Mouse (Mus musculus) mouse trophoblast stem cell (cell line): ENCODE measurements around the gene Sema3b.

Source experiments
- in situ Hi-C, 2 experiments: fragments of 300-500 bp; cut with MseI, MboI; formaldehyde crosslinking; loops; 2 replicates in 1 of 2; 3 replicates in 1 of 2; pipeline ENCODE4 v1.15.1; 2025

The Sema3b gene

DNA sequence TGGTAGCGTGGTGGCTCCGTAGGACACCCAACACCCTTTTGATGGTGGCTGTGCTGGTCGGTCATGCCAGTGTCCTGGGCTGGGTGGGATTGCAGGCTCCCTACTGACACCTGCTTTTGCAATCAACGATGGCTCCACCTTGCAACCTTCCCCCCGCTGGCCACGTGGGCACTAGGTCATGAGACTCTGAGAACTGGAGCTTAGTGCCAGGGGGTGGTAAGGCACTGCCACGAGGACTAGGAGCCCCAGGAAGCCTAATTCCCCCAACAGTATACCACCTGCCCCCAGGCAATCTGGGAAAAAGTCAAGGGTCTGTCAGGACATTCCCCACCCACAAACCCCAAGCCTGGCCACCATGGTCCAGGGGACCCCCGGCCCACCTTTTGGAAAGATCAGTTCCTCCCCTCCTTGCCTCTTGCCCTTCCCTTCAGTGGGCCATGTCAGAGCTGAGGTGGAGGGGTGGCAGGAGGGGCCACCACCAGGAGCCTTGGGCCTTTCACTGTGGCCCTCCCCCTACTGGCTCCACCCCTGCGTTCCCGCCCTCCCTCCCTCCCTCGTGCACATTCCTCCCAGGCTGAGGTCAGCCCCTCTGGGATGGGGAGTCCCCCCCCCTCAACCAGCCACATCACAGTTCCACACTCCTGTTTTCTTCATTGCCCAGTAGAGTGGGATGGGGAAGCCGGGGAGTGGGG is at the start of gene Sema3b:
Gene Sema3b, minus strand, starts transcription at position 489 of the 692 bp plus-strand sequence.
- in situ Hi-C loops = no loop called here

GRCm38 (mm10) chr9:107658096-107658495 is 49.1 kb upstream of the Sema3b start:
- in situ Hi-C loops = no loop called here

DNA sequence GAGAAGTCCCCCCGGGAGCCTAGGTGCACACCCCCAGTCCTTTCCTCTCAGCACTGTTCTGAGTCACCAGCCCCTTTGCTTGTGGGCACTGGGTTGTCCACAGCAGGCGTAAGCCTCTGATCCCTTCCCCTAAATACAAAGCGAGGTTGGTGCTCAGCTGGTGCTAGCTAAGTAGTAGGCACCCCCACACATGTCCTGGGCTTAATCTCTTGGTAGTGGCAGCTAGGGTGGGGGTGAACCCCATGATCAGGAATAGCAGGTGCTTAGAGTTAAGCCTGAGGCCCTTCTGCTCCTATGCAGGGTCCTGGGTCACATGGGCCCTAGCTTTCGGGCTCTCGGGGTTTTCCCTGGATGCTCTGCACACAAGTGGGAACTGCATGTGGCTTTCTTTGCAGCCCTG is 48.1 kb upstream of the Sema3b start:
- in situ Hi-C loops = no loop called here

- in situ Hi-C loops = no loop called here
Observed at GRCm38 (mm10) chr9:107654585-107654984, 45.6 kb upstream of the Sema3b start.

- in situ Hi-C loops = no loop called here
Observed at GRCm38 (mm10) chr9:107653474-107653873, 44.4 kb upstream of the Sema3b start.

GRCm38 (mm10) chr9:107650708-107651481 is 41.9 kb upstream of the Sema3b start:
- in situ Hi-C loops = no loop called here

- in situ Hi-C loops = no loop called here
Observed at GRCm38 (mm10) chr9:107650225-107650624, 41.2 kb upstream of the Sema3b start.

DNA sequence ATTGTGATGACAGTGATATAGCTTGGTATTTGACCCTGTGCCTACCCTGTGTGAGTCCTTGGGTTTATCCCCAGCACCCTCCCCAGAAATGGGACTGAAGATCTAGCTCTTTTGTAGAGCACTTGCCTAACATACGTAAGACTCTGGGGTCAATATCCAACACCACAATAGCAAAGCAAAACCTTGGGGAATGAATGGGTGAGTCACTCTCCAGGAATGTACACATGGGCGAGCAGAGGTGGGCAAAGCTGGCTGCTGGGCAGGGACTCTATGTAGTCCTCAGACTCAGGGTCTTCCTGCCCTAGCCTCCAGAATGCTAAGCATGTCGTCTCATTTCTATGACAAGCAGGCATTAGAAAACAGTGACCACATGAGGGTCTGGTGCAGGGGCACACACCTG is 39.7 kb upstream of the Sema3b start:
- in situ Hi-C loops = no loop called here

DNA sequence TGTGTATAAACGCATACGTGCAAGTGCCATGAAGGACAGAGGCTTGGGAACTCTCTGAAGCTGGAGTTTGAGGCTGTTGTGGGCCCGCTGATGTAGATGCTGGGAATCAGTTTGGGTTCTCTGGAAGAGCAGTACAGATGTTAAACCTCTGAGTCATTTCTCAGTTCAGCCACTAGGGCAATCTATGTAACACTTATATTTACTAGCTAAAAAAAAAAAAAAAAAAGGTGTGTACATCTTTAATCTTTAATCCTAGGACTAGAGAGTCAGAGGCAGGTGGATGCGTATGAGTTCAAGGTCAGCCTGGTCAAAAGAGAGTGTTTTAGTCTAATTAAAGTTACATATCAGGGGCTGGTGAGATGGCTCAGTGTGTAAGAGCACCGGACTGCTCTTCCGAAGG is 37.9 kb upstream of the Sema3b start:
- in situ Hi-C loops = no loop called here

GRCm38 (mm10) chr9:107645577-107645976 is 36.5 kb upstream of the Sema3b start:
- in situ Hi-C loops = no loop called here

- in situ Hi-C loops = no loop called here
Observed at GRCm38 (mm10) chr9:107645153-107645510, 36.1 kb upstream of the Sema3b start.

DNA sequence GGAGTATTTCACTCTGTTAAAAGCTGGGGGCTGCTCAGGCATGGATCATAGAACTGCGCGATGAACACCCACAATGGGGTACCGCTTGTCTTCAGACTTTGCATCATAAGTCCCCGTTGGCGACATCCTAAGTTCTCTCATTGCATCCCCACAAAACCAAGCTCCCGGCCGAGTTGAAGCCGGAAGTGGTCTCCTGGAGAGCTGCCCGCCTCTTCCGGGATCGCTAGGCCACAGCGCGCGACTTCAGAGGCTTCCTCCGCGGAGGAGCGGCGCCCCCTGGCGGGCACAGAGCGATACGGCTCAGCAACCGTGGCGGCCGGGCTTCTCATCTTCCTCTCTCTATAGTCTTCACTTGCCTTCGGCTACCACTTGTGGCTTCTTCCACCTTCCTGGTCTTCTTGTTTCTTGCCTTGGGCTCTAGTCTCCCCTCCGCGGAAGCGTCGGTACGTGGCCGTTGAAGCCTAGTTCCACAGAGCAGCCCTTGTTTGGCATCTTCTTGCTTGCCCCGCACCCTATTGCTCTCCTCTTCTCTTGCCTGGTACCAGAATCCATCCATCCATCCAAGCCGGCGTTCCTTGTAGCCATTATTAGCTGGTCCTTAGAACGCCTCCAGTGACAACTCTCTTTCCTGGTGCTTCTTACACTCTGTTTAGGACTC is 35.6 kb upstream of the Sema3b start:
- in situ Hi-C loops = loop anchor here in 1 of 2 experiments (5.0 kb wide), 1 partner anchor 33 kb away; the partner anchor contains the start of gene Gnat1

DNA sequence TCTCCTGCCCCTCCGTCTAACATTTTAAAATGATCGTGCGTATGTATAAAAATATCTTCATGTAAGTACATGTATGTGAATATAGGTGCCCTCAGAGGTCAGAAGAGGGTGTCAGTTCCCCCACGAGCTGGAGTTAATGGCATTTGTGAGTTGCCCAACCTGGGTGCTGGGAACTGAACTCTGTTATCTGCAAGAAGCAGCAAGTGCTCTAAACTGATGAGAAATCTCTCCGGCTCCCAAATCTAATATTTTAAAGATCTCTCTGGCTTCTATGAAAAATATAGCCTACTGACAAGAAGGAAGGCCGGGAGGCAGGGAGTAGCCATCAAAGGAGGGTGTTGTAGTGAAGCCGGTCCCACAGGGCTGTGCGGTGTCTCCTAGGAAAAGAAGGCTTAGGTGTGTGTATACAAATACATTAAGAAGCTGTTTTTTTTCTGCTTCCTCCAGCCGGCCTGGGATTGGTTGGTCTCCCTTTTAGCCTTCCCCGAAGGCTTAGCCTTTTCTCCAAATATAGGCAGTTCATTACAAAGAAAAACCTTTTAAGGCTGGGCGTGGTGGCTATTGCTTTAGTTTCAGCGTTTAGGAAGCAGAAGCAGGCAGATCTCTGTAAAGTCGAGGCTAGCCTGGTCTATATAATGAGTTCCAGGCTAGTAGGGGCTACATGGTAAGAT is 34.6 kb upstream of the Sema3b start:
- in situ Hi-C loops = loop anchor here in 1 of 2 experiments (5.0 kb wide), 1 partner anchor 34 kb away; the partner anchor contains the start of gene Gnat1

DNA sequence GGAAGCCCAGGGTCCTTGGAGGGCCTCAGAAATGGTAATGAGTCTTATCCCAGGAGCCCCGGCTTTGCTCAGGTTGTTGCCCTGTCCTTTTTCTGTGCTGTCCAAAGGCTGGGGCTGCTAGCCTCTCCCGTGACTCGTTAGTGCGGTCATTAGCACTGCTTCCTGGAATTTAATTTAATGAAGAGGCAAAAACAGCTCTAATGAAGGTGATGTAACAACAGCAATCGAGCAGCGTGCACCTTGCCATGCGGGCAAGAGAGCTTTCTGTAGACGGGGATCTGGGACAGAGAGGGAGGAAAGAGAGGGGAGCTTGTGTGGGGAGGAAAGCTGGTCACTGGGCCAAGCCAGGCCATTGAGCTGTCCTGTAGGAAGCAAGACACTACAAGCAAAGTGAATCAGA is 32.6 kb upstream of the Sema3b start:
- in situ Hi-C loops = loop anchor here in 1 of 2 experiments (5.0 kb wide), 1 partner anchor 36 kb away; the partner anchor contains the start of gene Gnat1

DNA sequence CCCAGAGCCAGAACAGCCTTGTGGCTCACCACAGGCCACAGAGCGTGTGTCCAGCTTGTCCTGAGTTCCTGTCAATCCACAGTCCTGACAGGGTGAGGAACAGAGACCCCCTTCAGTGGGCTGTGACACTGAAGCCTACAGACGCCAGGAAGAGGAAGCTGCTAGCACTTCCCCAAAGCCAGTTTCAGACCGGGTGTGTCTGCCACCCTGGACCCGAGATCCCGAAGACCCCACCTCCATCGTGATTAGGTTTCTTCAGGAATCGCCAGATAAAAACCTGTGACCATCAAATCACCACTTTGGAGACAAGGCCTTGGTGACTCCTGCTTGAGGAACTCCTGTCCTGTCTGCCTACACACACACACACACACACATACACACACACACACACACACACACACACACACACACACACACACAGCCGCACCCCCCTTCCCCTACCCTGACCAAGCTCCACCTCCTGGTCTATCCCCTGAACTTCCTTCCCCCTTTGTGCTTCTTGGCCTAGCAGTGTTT is 31.3 kb upstream of the Sema3b start:
- in situ Hi-C loops = loop anchor here in 1 of 2 experiments (5.0 kb wide), 1 partner anchor 37 kb away; the partner anchor contains the start of gene Gnat1

- in situ Hi-C loops = no loop called here
Observed at GRCm38 (mm10) chr9:107637070-107637469, 28.0 kb upstream of the Sema3b start.

DNA sequence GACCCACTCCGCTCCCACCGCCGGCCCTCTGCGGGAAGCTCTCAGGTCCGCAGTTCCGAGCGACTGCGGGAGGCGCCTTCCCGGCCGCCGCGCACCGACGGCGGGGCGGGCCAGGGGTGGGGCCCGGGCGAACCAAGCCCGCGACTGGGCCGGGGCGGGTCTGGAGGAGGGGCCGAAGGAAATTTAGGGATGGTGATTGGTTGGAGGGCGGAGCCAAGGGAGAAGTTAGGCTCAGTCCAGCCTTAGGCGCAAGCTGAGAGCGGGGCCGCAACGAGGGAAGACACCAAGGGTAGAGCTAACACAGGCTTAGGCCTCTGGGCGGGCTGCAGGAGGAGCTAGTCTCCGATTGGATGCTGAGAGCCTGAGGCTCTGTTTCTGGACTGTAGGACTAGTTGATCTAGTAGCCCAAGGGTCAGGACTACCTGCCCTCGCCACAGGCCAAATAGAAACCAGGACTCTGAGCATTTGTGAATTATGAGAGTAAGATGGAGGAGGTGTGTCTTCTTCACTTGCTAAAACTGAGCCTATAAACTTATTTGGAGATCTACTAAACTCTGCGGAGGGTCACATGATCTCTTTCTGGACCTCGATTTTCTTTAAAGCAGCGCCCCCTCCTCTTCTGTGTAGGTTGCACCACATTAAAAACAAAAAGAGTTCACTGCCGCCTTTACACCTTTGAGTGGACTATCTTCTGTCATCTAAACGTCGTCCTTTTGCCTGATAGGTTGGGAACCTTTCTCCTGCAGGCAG is 26.4 kb upstream of the Sema3b start, which contains the start of gene Gnai2:
Gene Gnai2, minus strand, starts transcription at position 89 of the 750 bp plus-strand sequence.
- in situ Hi-C loops = no loop called here

DNA sequence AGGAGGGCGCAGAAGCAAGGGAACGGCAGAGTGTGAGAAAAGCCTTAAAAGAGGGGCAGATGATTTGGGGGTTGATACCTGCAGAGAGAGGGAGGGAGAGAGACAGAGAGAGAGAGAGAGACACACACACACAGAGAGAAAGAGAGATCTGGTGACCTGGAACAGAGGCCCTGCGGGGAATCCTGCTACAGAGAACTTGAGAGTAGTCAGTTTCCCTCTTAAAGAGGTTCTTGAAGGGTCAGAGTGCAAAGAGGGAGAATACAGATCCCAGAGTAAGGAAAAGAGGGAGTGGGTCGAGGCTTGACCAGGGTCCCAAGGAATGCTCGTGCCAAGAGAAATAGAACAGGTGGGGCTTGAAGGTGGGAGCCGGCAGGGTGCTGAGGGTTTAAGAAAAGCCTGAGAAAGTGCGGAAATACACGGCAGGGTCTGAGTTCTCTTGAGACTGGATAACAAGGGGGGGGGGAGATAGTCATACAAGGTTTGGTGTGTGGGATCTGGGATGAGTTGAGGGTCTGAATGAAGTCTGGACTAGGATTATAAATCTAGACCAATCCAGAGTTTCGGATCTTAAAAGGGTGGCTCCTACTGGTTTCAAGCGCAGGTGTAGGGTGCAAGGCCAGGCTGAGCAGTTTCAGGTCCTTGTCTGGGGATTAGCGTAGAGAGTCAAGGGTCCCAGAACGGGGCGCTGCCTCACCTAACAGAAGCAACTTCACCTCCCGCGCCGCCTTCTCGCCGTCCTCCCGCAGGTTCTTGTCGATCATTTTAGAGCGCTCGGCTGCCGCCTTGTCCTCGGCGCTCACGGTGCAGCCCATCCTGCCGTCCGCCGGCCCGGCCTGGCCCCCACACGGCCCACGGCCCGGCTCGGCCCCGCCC is 25.6 kb upstream of the Sema3b start:
- in situ Hi-C loops = no loop called here

GRCm38 (mm10) chr9:107633661-107634405 is 24.8 kb upstream of the Sema3b start:
- in situ Hi-C loops = no loop called here
